In the genomic region with DNA sequence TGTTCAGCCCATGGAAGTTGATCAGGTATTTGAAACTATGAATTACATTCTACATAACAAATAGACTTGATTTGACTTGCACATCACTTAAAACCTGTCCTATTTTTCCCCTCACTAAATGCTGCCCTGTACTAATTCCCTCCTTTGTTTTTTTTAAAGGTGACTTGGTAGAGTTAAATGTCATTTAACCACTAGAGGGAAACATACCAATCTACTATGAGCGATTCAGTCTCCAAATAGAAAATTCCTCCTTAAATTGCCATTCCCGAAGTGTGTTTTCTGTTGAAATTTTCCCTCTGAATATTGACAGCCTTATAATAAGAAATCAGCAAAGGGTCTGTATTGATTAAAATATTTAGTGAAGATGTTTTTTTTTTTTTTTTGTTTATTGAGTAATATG, we compare ENCODE assay signal across 25 mouse cellular contexts.
A peak's percentile ranks its signal among the peaks of the same experiment; 100 is the strongest.
DNase-seq lines count a peak whose midpoint lies in the region; ATAC-seq and TF ChIP-seq lines count a peak whose summit lies in the region.
"Had no signal": no experiment of that assay in that cellular context is flagged by ENCODE, and none has a peak within 500 bp of the region (broad histone marks: within the 10 kb centered on the region; RNA-seq: fewer than 3 reads in every experiment).

No protein-coding gene starts in this region.

- no peak for DNase-seq in heart, adult 2 months
- no peak for DNase-seq in heart, adult 9 months (ENCODE audit: low spot score in 2 of 2)
- DNase-seq in left cerebral cortex, adult 2 months (ENCODE audit: extremely low spot score in 1 of 2, low spot score in 2 of 2): no peak
- DNase-seq in left cerebral cortex, adult 11 months (ENCODE audit: low spot score): no peak
- peak; percentile 8 for DNase-seq in NIH3T3 (ENCODE audit: low read depth)
- DNase-seq in embryonic facial prominence, embryonic 14.5 days (ENCODE audit: low spot score): peak; percentile 14
- DNase-seq in thymus, postnatal 0 days (ENCODE audit: low spot score): no peak
- DNase-seq: adrenal gland, adult 8-10 months; B cell, adult 2 months; cerebellum, adult 9-10 months; kidney, postnatal 36 days; layer of hippocampus, adult 9-11 months; left cerebral cortex, postnatal 4 days; lung, postnatal 36 days; right cerebral cortex, postnatal 14 days; spleen, adult 18-20 months; thymus, postnatal 14 days had no signal

- no peak for ATAC-seq in embryonic facial prominence, embryonic 14.5 days (ENCODE audit: low read depth)

- H3K27me3 ChIP-seq in heart, adult 2 months (ENCODE audit: control insufficient read depth, insufficient read depth, low read length): no peaks in the 10 kb centered on the region
- no peaks in the 10 kb centered on the region for H3K27me3 ChIP-seq in embryonic facial prominence, embryonic 14.5 days (replicated peaks; ENCODE audit: control insufficient read depth, insufficient read depth, low read length)
- H3K27me3 ChIP-seq: CH12.LX; limb, embryonic 15.5 days; lung, embryonic 15.5 days; neural tube, embryonic 15.5 days had no signal

- no peaks in the 10 kb centered on the region for H3K9me3 ChIP-seq in embryonic facial prominence, embryonic 14.5 days (ENCODE audit: control insufficient read depth, low read length)
- H3K9me3 ChIP-seq: forebrain, embryonic 10.5 days; G1E; limb, embryonic 15.5 days; lung, embryonic 15.5 days; neural tube, embryonic 15.5 days had no signal

- H3K4me3 ChIP-seq in heart, adult 2 months: no peak overlapping the region
- no peak overlapping the region for H3K4me3 ChIP-seq in left cerebral cortex, adult 2 months
- no peak overlapping the region for H3K4me3 ChIP-seq in embryonic facial prominence, embryonic 14.5 days (ENCODE audit: low read depth, low read length)
- H3K4me3 ChIP-seq: forebrain, embryonic 10.5 days; limb, embryonic 15.5 days; lung, embryonic 15.5 days; neural tube, embryonic 15.5 days had no signal

- H3K4me2 ChIP-seq in embryonic facial prominence, embryonic 14.5 days (ENCODE audit: low read depth, low read length): no peak overlapping the region
- H3K4me2 ChIP-seq: heart, embryonic 11.5 days; limb, embryonic 15.5 days; lung, embryonic 15.5 days; neural tube, embryonic 15.5 days had no signal

- TF ChIP-seq POLR2A in heart, adult 2 months (IDR thresholded peaks at IDR 0.05; ENCODE audit: insufficient read depth, low read depth, low read length): no peak

- no peak overlapping the region for H3K9ac ChIP-seq in heart, adult 2 months (ENCODE audit: low read depth, low read length)
- no peak overlapping the region for H3K9ac ChIP-seq in embryonic facial prominence, embryonic 14.5 days (ENCODE audit: low read depth, low read length)
- H3K9ac ChIP-seq: limb, embryonic 15.5 days; liver, embryonic 14.5 days; lung, embryonic 15.5 days; neural tube, embryonic 15.5 days had no signal

- no peaks in the 10 kb centered on the region for H3K36me3 ChIP-seq in heart, adult 2 months (ENCODE audit: control insufficient read depth, insufficient read depth, low read length)
- H3K36me3 ChIP-seq in embryonic facial prominence, embryonic 14.5 days (ENCODE audit: control insufficient read depth, insufficient read depth, low read length): no peaks in the 10 kb centered on the region
- H3K36me3 ChIP-seq: forebrain, embryonic 10.5 days; G1E; limb, embryonic 15.5 days; lung, embryonic 15.5 days; neural tube, embryonic 15.5 days had no signal

- WGBS in heart, adult 2 months: 58% methylated on average over 2 of the region's 2 CpGs
- 36% methylated on average over 2 of the region's 2 CpGs for WGBS in embryonic facial prominence, embryonic 14.5 days

- no peaks in the 10 kb centered on the region for H3K4me1 ChIP-seq in heart, adult 2 months (ENCODE audit: control insufficient read depth, insufficient read depth, low read length)
- H3K4me1 ChIP-seq in embryonic facial prominence, embryonic 14.5 days (ENCODE audit: control insufficient read depth, insufficient read depth, low read length): no peaks in the 10 kb centered on the region
- H3K4me1 ChIP-seq: forebrain, embryonic 10.5 days; limb, embryonic 15.5 days; lung, embryonic 15.5 days; neural tube, embryonic 15.5 days had no signal

- TF ChIP-seq CTCF in heart, adult 2 months (IDR thresholded peaks at IDR 0.05): 0 out of 2 replicates have a peak, but pooled peaks have one; percentile 2
- peak; percentile 47 for TF ChIP-seq CTCF in left cerebral cortex, adult 2 months (IDR thresholded peaks at IDR 0.05)

- intact Hi-C loops in heart, adult 2 months (cut with DNase I): no loop called here
- intact Hi-C loops in left cerebral cortex, adult 2 months (cut with DNase I): loop anchor here (10.0 kb wide), 1 partner anchor 1948 kb away; no protein-coding TSS in a partner anchor

- no peak overlapping the region for H3K27ac ChIP-seq in heart, adult 2 months
- no peak overlapping the region for H3K27ac ChIP-seq in left cerebral cortex, adult 2 months
- H3K27ac ChIP-seq in embryonic facial prominence, embryonic 14.5 days (replicated peaks; ENCODE audit: low read depth, low read length): no peak overlapping the region
- H3K27ac ChIP-seq: forebrain, embryonic 10.5 days; limb, embryonic 15.5 days; liver, embryonic 14.5 days; lung, embryonic 15.5 days; neural tube, embryonic 15.5 days had no signal

- TF ChIP-seq EP300 in heart, adult 2 months (IDR thresholded peaks at IDR 0.05; ENCODE audit: insufficient read depth, low read depth, low read length): no peak

- H3K79me2 ChIP-seq in heart, adult 2 months (replicated peaks; ENCODE audit: control insufficient read depth, insufficient read depth, low read length): no peaks in the 10 kb centered on the region

Comparison
In these comparisons a context has a peak if more than half of its experiments do, and no peak if none do; other contexts are left out.
1. DNase-seq: peak in NIH3T3 (single experiment) and embryonic facial prominence, embryonic 14.5 days (single experiment); none in heart, adult 2 months (0 of 2), heart, adult 9 months (0 of 2), left cerebral cortex, adult 2 months (0 of 2), left cerebral cortex, adult 11 months (single experiment) and thymus, postnatal 0 days (single experiment).